Mouse (Mus musculus) gastrocnemius, postnatal 10 days (tissue): ENCODE measurements around the gene Fam3c. TPM values are rescaled to one million over a fixed set of nuclear protein-coding genes. Genes with fewer than 3 reads are reported as not detected.
A peak's percentile ranks its signal among the peaks of the same experiment; 100 is the strongest.

Experiments
- DNase-seq: peaks from one replicate; pipeline ENCODE4 v3.0.0; 2021; ENCODE audit warnings: mixed read lengths
- long read RNA-seq, 2 experiments: library from polyadenylated mRNA; stranded (forward); transcript quantifications; one replicate each; pipeline ENCODE4 v2.0.0; 2021
- total RNA-seq, 2 experiments: library from RNA; stranded (reverse); gene quantifications; 2 replicates each; pipeline ENCODE4 v1.2.3; 2021

Gene Fam3c
- total RNA-seq = 10 to 100 TPM; 32.8 to 39.2 TPM
- long read RNA-seq, experiment 1, transcript Fam3c-205 (10 exons, 2,826 nt) = major isoform, 30 of 42 reads
- long read RNA-seq, experiment 1, partial matches to known transcripts = 3 of 42 reads
- long read RNA-seq, experiment 1, other reads (novel, unspliced or antisense) = 8 of 42 reads
- long read RNA-seq, experiment 2, transcript Fam3c-205 (10 exons, 2,826 nt) = major isoform, 40 of 46 reads
- long read RNA-seq, experiment 2, partial matches to known transcripts = 1 of 46 reads
- long read RNA-seq, experiment 2, other reads (novel, unspliced or antisense) = 4 of 46 reads

DNA sequence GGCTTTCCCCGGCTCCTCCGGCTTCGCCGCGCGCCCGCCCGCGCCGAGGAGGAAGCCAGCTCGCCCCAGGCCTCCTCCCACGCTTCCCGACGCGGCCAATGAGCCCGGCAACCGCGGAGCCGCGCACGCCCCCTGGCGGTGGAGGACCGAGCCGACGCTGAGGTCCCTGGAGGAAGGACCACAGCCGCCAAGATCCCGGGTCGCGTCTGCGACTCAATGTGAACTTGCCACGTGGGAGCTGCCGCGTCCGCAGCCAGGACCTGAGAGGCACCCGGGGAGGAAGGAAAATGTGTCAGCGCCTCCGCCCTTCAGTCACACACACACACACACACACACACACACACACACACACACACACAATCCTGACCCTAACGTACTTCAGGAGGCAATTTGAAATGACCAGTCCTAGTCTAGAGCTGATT, at the start of gene Fam3c:
Gene Fam3c, minus strand, starts transcription at position 158 of the 422 bp plus-strand sequence.
- DNase-seq = peak; percentile 99

DNA sequence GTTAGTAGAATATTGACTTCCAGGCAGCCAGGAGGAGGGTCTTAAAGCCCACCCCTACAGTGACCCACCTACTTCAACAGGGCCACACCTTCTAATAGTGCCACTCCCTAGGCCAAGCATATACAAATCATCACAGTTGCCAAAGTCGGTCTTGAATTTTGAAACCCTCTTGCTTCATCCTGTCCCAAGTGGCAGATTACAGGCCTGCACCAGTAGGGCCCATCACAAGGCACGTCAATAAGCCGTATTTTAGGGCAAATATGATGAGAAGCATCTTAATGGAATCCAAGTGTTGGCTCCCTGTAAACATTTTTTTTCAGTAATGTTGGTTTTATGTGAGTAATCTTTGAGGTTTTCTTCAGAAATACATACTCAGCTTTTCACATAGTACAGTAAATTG, 49.0 kb upstream of the Fam3c start:
- no peak for DNase-seq

DNA sequence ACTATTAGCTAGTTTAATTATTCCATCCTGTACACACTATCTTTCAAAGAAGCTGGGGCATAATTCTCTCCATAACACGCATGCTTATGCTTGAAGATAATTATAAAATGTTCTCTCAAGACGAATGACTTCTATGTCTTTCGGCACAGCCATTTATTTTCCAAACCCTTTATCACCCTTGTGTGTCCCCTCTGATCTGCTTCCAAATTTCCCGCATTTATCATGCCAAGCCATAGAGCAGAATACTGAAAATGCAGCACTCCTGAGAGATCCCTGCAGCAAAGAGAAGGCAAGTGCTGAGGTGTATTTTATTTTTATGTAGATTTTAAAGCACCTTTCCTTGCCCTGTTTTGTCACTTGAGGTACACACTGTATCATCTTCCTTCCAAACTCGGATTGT, 47.7 kb upstream of the Fam3c start:
- no peak for DNase-seq

DNA sequence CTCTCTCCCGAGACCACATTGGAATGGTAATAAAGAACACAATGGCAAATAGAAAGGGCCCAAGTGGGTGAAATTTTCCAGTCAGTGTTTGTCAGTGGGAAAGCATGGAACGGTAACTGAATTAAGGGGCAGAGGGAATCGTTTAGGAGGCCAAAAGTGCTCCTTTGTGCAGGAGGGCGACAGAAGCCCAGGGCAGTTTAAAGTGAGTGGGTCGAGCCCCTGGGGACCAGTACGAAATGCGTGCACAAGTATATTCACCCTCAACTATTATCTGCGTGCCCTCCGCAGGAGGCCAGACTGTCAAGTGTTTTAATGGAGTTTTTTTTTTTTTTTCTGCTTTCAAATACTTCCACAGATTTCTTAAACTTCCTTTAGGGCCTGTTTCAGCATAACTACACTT, 47.3 kb upstream of the Fam3c start:
- no peak for DNase-seq

DNA sequence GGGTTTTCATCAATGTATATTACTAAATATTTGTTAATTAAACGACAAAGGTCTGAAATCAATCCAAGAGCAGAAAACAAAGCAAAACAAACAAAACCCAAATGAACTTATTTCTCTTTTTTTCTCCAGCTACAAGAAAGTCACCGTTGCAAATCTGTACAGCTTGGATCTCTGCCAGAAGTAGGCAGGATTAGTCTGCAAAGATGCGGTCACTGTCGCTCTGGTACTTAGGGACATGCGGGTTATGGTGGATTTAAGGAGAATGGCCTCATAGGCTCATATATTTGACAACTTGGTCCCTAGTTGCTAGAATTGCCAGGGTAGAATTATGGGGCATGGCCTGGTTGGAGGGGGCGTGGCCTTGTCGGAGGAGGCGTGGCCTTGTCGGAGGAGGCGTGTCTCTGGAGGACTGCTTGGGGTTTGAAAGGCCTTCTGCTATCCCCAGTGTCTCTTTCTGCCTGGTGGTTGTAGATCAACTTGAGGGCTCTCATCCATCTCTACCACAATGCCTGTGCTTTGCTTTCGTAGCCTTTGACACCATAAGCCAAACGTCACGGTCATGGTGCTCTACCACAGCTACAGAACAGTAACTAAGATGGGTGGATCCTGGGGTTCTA, 46.6 kb upstream of the Fam3c start:
- no peak for DNase-seq

DNA sequence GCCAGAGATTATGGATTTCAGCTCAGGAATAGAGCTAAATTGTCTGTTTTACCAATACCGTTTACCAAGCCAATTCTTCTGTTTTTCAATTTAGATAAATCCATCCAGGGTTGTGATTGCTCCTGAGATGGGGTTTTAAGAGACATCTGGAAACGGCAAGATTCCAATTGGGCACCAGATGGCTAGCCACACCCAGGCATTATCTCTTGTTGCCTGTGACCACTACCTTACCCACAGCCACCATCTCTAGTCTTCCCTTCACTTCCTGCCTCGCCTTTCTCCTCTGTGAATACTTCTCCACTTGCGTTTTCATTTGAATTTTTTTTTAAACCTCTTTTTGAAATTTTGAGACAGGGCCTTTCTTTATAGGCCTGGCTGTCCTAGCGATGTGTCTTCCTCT, 46.0 kb upstream of the Fam3c start:
- DNase-seq = no peak

DNA sequence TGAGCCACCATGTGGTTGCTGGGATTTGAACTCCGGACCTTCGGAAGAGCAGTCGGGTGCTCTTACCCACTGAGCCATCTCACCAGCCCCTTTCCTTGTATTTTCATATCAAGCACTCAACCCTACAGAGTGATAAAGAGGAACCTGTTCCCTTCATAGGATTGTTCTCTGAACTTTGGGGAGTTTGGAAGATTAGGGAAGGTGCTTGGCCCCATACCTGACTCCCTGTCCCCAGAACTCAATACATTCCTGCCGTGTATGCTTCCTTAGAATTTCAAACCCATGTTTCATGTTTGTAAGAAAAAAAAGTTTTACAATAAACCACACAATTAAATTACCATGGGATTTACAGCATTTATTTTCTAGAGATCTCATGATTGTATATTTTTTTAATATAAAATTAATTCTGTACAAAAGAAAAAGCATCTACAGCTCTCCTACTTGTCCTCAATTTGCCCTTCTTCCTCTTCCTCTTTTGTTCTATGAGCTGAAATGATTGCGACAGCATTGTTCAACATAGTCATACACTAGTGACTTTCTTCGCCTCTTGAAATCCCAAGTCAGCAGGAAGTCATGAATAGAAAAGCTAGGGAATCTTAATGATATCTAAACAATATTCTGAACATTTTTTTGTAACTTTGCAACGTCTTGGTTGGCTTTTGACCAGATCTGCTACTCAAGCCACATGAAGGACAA, 42.2 kb upstream of the Fam3c start:
- DNase-seq = no peak

DNA sequence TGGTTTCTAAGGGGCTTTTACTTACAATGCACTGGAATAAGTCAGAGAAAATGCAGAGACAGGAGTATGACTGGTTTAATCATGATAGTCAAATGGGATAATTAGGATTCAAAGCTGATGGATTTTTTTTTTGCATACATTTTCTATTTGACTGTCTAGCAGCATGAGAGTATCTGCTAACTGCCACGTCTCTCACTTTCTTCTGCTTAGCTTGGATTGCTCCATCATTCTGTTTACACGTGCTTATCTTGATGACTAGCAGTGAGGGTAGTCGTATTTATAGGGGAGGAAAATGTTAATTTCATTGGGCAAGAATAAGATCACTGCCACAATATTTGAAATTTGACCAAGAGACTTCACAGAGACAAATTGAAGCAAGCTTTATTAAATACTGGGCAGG, 39.2 kb upstream of the Fam3c start:
- DNase-seq = no peak

DNA sequence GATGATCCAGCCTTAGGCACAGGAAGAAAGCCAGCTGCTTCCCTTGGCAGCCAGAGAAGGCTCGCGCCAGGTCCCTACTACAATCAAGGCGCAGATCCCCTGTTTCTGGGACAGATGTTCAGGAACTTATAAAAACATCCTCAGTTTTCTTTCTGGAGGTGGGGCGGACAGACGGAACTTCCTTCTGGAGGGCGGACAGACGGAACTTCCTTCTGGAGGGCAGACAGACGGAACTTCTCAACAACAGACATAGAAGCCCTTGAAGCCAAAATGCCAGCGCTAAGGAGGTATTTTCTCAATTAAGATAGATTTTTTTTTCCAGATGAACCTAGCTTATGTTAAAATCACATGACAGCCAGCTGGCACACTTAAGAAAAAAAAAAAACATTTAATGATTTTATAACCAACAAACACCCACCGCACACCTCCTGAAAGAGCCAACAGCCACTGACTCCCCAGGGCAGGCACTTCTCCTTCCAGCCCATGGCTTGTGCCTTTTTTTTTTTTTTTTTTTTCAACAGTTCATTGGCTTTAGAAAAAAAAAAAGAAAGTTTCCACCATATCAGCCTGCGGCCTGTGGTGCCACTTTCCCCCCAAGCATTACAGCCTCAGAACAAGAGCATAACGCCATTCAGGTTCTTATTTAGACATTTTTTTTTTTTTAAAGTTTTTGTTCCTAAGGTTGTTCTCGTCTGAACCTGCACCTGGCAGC, 34.8 kb upstream of the Fam3c start:
- DNase-seq = no peak

DNA sequence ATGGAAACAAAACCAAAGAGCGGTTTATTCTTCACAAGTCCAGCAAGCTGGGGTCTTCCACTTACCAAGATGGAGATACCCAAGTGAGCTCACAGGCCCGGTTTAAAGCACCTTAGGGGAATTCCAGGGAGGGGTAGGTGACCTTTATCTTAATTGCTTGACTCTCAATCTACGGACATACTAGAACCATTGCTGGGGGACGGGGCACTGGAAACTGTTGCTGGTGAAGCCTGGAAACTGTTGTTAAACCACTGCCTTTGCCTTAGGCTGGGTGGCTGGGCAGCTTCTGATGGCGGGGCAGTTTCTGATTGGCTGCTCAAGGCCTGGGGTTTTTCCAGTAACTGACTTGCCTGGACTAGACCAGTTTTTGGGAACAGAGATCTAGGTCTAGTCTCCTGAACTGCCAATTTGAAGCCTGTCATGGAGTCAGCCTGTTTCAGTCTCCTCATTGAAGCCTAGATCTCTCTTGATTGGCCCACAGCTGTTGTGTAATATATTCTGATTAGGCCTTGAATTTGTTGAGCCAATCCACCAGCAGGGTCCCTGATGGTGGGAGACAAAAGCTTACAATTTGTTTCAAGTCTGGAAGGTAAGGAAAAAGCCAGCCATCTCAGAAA, 29.3 kb upstream of the Fam3c start:
- no peak for DNase-seq

DNA sequence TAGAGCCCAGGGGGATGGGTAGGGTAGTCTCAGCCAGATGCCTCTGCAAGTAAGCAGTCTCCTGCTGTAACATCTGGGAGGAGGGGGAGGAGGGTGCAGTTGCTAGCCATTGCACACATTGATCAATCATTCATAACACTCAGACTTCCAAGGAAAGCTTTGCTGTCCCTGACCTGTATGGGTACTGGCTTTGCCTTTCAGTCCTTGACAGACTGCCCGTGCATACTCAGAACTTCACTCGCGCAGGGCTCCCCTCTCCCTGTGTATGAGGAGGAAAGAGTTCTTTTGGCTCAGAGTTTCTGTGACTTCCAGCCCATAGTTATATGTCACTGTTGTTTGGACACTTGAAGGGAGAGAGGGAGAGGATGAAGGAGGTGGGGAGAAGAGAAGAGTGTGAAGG, 24.2 kb upstream of the Fam3c start:
- no peak for DNase-seq

DNA sequence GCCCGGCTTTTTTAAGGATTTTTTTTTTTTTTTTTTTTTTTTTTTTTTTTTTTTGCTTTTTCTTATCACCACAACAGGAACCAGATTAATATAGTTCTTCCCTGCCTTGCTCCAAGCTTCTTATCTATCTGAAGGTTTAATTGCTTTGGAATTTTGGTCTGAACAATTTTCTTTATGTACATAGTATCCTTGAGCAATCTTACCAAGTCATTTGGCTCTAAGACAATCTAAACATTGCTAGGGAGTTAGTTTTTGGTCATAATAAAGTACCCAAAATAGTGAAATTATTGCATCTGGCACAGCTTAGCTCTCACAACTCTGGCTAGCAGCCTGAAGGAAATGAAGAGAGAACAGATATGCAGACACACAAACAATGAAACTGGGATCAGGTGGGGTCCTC, 23.8 kb upstream of the Fam3c start:
- DNase-seq = no peak

DNA sequence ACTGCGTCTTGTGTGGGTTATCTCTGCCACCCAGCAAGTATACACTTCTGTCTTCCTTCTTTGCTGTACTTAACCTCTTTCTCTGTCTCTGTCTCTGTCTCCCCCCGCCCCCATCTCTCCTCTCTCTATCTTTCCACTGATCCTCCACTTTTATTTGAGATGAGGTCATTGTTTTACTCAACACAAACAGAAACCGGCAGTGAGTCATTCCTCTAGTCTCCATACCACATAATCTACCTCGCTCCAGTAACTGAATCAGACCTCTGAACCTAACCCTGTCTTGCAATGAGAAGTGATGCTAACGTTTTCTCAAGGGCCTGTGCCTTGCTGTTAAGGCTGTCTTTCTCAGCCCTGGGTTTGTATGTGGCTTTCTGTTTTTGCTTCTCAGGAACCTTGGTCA, 22.4 kb upstream of the Fam3c start:
- DNase-seq = no peak

DNA sequence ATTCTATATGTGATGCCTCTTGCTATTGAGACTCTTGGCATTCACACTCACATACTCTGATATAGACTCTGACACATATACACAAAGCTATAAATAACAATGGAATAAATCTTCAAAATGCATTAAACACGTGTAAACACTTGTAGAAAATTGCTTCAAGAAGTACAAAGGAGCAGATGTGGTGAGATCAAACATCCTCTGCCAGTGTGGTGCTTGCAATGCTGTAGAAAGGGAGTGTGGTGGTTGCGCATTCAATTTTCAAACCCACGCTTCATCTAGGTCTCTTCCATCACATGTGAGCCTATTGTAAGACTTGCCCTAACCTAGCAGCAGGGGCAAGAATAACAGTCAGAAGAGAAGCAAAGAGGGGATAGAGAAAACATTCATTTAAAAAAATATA, 18.7 kb upstream of the Fam3c start:
- no peak for DNase-seq

DNA sequence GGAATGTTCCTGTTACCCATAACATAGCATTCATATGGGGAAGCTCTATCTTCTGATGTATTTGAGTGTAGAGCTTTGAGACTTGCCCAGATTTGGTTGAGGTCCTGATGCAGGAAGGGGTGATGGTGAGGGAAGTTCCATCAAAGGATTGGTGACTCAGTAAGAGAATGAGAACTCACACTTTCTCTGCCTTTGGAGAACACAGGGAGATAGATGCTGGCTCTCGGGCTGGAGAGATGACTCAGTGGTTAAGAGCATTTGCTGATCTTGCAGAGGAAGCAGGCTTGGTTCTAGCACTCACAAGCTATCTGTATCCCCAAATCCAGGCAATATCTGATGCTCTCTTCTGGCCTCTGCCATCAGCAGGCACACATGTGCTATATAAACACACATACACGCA, 17.4 kb upstream of the Fam3c start:
- DNase-seq = no peak

DNA sequence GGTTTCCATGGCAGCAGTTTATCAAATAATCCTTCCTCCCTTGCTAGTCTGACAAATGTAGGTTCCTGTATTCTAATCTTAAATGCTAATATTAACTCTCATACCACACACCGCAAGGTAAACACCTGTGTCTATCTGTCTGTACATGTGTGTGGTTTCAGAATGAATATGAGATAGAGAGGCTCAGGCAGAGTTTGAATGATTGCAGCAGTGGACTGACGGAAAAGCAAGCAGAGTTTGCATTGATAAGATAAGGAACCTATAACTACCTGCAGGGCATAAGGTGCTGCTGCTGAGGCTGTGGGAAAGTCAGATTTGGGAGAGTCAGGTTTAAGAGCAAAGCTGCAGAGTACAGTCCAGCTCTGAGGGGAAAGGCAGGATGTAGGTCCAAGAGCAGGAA, 10.9 kb upstream of the Fam3c start:
- no peak for DNase-seq

DNA sequence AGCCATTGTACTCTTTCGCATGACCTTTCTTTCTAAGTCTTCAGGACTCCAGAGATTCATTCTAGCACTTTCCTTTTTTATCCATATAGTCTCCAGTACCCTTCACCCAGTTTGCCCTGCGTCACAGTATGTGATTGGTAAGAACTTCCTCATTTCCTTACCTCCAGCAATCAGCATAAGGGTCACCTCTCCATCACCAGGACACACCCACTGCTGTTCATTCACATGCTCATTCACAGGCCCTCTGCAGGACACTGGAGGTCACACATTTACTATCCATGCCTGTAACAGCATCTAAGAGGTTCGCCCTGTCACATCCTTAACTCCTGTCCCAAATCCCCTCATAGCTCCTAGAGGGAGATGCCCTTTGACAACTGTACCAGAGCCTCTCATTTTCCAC, 7.5 kb upstream of the Fam3c start:
- DNase-seq = no peak

DNA sequence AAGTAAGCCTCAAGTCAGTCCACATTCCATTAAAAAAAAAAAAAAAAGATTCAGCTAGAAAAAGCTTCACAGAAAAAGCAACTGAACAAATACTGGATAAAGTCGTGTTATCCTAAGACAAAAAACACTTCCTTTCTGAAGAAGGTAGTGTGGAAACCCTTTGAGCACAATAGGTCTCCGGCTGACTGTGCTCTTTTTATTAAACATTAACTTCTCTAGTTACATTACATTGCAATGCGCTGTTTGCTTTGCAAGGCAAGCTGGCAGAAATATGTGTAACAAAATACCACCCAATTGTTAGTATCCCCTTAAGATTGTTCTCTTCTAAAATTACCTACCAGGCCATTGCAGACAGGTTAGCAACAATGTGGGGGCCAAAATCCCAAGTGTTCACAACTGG, 5.9 kb upstream of the Fam3c start:
- no peak for DNase-seq

DNA sequence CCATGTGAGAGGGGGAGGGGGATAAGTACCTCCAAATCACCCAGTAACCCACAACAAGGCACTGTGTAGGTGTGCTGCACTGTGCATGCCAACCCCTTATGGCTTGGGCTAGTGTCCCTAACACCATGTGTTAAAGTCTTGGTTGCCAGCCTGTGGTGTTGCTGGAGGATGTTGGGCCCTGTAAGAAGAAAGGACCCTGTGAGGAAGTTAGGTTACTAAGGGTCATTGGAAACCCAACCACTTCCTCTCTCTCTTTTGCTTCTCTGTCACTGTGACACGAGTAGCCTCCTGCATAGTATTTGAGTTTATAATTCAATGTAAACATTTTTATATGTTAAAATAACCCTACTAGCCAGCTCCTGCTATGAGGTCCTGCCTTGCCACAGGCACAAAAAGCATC, 3.0 kb upstream of the Fam3c start:
- no peak for DNase-seq

DNA sequence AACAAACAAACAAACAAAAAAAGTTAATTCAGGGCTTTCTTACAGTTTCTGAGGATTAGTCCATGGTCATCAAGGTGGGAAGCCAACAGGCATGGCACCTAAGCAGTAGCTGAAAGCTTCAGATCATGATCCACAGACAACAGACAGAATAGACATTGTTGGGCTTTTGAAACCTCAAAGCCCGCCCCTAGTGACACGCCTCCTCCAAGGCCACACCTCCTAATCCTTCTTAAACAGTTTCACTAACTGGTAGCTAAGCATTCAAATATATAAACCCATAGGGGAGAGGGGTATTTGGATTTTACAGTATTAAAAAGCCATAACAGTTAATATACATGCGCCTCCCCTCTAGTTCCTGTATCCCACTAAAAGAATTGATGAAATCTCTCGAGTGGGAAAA, 1.3 kb upstream of the Fam3c start:
- DNase-seq = no peak

DNA sequence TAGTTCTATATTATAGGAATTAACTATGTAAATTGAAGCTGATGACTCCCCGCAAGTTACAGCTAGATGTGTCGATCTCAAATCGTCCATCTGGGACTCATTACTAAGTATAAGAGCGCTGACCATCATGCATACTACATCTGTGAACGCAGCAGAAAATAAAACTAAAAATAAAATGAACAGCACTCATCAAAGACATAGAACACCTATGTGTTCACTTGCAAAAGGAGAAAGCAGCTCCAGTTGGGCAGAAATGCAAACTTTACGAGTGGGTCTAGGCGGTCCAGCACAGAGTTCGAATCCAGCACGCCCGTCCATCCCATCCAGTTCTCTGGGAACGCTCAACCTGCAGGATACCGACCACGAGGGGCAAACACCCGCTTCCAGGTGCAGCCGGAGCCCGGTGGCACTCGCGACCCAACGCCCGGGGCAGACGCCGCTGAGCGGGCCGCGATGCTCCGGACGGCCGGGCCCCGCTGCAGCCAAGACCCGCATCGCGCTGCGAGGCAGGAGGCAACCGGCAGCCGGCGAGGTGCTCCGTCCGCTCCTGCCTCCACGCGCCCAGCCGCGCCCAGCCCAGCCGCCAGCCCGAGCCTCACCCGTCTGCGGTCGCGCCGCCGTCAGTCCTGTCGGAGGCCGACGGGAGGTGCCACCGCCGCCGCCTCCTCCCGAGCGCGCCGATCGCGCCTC, 502 bp downstream of the Fam3c start:
- DNase-seq = no peak

DNA sequence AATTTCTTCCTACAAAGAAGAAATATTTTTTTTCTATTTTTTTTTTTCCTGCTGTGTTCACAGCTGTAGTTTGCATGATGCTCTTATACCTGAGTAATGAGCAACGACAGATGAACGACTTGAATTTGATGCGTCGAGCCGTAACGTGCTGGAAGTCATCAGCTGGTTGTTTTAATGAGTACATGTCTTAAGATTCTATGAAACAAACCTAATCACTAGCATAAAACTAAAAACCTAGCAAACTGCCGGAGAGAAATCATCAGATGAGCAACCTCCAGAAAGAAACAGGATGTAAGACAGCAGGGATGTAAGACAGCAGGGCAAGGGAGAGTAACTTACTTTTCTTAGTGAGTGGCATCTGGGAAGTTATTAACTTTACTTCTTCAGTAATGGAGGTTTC, 1.4 kb downstream of the Fam3c start:
- DNase-seq = no peak
